Mouse (Mus musculus): ENCODE measurements around the gene Mmd. TPM values are rescaled to one million over a fixed set of nuclear protein-coding genes. Genes with fewer than 3 reads are reported as not detected.

Gene Mmd
- polyA plus RNA-seq, 1 experiment from 2014 or later: 80.2 TPM

DNA sequence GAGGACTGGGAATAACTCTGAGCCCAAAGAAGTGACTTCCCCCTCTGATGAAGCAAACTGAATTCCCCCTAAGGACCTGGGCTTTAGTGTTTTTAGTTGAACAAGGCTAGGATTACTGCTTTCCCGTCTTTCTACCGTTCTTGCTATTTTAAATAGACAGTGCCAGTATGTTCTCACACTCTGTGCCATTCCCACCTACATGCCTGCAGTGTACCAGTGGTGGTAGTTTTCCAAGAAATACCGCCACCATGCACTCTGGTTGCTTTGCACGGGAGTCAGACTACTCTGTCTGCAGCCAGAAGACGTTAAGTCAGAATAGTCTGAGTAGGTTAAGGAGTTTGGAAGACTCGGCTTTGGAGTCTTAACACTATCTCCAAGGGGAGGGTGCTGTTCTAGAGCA lies 34.3 kb downstream of the Mmd start:
- no peaks in the 10 kb centered on the region; the same call in 1 of the 2 replicates for H3K4me1 ChIP-seq (ENCODE audit: control insufficient read depth, insufficient read depth, low read length)
- H3K9me3 ChIP-seq (replicated peaks; ENCODE audit: control insufficient read depth, low read length): no peaks in the 10 kb centered on the region
- no peak overlapping the region for H3K9ac ChIP-seq (ENCODE audit: low read length)
- 76% methylated on average over 6 of the region's 6 CpGs for WGBS
- H3K4me3 ChIP-seq (ENCODE audit: low read length): no peak overlapping the region
- no peaks in the 10 kb centered on the region for H3K36me3 ChIP-seq (ENCODE audit: control insufficient read depth, insufficient read depth)
- no peaks in the 10 kb centered on the region for H3K27me3 ChIP-seq (ENCODE audit: control insufficient read depth, insufficient read depth, low read length)
- no peak for ATAC-seq (replicated peaks; ENCODE audit: extremely low read depth, insufficient read depth, low FRiP score)
- H3K4me2 ChIP-seq (ENCODE audit: low read depth, low read length): no peak overlapping the region
- no peak overlapping the region for H3K27ac ChIP-seq (ENCODE audit: low read length)

DNA sequence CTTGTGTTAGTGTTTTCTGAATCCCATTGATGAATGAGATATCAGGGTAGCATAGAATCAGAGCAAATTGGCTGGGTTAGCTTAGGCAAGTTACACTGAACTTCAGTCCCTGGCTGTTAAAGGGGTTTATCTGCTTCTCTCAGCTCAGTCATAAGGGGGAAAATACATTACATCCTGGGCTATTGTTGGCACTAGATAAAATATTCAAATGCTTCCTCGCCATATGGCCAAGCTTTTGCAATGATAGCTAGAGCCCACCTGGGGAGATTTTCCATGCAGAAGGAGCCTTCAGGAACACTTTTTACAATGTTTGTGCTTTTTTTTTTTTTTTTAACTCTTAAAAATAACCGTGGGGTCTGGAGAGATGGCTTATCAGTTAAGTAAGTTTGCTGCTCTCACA lies 34.8 kb downstream of the Mmd start:
- H3K27ac ChIP-seq (ENCODE audit: low read length): no peak overlapping the region
- no peaks in the 10 kb centered on the region for H3K36me3 ChIP-seq (ENCODE audit: control insufficient read depth, insufficient read depth)
- no peak overlapping the region for H3K9ac ChIP-seq (ENCODE audit: low read length)
- H3K4me2 ChIP-seq (ENCODE audit: low read depth, low read length): no peak overlapping the region
- H3K4me3 ChIP-seq (ENCODE audit: low read length): no peak overlapping the region
- no peaks in the 10 kb centered on the region for H3K27me3 ChIP-seq (ENCODE audit: control insufficient read depth, insufficient read depth, low read length)
- ATAC-seq (replicated peaks; ENCODE audit: extremely low read depth, insufficient read depth, low FRiP score): no peak
- no peaks in the 10 kb centered on the region; the same call in 1 of the 2 replicates for H3K4me1 ChIP-seq (ENCODE audit: control insufficient read depth, insufficient read depth, low read length)
- no peaks in the 10 kb centered on the region for H3K9me3 ChIP-seq (replicated peaks; ENCODE audit: control insufficient read depth, low read length)
- 42% methylated on average over 2 of the region's 2 CpGs for WGBS

DNA sequence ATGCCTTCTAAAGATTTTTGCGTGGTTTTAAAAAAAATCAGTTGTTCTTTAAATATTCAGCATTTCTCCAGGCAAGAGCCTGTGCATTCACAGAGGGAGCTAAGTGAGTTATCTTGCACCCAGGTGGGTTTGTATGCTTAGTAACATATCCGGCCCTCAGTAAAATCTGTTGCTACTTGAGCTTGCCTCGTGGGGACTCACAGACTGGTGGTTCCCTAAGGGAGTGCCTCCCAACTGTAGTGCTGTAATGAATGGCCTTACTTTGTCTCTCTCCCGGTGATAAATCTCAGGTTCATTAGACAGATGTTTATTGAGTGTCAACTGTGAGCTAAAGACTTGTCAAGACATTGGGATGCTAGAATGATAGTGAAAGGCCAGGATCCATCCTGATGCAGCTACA lies 35.4 kb downstream of the Mmd start:
- H3K4me2 ChIP-seq (ENCODE audit: low read depth, low read length): no peak overlapping the region
- no peaks in the 10 kb centered on the region for H3K36me3 ChIP-seq (ENCODE audit: control insufficient read depth, insufficient read depth)
- WGBS: 64% methylated on average over 4 of the region's 4 CpGs
- no peaks in the 10 kb centered on the region for H3K9me3 ChIP-seq (replicated peaks; ENCODE audit: control insufficient read depth, low read length)
- H3K27me3 ChIP-seq (ENCODE audit: control insufficient read depth, insufficient read depth, low read length): no peaks in the 10 kb centered on the region
- H3K9ac ChIP-seq (ENCODE audit: low read length): no peak overlapping the region
- no peak for ATAC-seq (replicated peaks; ENCODE audit: extremely low read depth, insufficient read depth, low FRiP score)
- H3K4me1 ChIP-seq (ENCODE audit: control insufficient read depth, insufficient read depth, low read length): no peaks in the 10 kb centered on the region; the same call in 1 of the 2 replicates
- no peak overlapping the region for H3K4me3 ChIP-seq (ENCODE audit: low read length)
- H3K27ac ChIP-seq (ENCODE audit: low read length): no peak overlapping the region

DNA sequence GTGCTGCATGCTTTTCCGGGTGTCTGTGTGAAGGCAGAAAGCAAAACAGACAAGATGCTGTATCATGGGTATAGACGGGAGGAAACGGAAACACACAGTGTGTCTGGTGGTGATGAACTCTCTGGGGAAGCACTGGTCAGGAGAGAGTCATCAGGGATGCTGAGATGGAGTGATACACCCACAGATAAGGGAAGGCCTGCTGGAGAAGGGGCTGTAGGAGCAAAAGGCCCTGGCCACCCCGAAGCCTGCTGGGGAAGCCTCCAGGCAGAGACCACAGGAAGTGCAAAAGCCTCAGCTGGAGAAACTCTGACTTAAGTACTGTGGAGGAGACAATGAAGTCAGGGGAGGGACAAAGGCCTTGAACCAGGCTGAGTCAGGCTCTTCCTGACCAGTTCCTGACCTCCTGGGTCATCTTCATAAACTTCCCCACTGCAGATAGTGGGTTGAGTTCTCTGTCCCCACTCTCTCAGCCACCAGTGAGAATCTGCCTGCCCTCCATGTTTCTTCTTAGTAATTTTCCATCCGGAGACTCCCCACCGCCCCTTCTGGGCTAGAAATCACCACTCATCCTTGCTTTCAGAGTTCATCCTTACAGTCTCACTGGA lies 37.4 kb downstream of the Mmd start:
- ATAC-seq (replicated peaks; ENCODE audit: extremely low read depth, insufficient read depth, low FRiP score): no peak
- no peaks in the 10 kb centered on the region for H3K9me3 ChIP-seq (replicated peaks; ENCODE audit: control insufficient read depth, low read length)
- 81% methylated on average over 6 of the region's 6 CpGs for WGBS
- no peak overlapping the region for H3K9ac ChIP-seq (ENCODE audit: low read length)
- no peaks in the 10 kb centered on the region for H3K36me3 ChIP-seq (ENCODE audit: control insufficient read depth, insufficient read depth)
- no peak overlapping the region for H3K27ac ChIP-seq (ENCODE audit: low read length)
- H3K4me3 ChIP-seq (ENCODE audit: low read length): no peak overlapping the region
- H3K27me3 ChIP-seq (ENCODE audit: control insufficient read depth, insufficient read depth, low read length): no peaks in the 10 kb centered on the region
- H3K4me1 ChIP-seq (ENCODE audit: control insufficient read depth, insufficient read depth, low read length): no peaks in the 10 kb centered on the region; the same call in 1 of the 2 replicates
- H3K4me2 ChIP-seq (ENCODE audit: low read depth, low read length): no peak overlapping the region

DNA sequence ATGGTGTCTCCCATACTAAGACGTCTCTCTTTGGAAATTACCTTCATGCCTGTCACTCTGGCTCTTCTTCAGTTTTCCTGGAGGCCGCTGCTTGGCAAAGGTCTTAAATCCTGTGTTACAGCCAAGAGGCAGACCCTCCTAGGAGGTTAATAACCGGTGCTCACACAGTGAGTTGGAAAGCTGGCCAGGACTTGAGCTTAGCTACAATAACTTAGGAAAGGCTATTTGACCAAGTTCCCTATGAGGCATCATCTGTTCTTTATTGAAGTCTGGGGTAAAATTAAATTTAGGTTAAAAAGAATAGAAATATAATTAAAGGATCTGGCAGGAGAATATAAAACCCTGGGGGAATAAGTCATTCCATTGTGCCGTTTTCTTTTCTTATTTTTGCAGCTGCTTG lies 41.9 kb downstream of the Mmd start:
- ATAC-seq (replicated peaks; ENCODE audit: extremely low read depth, insufficient read depth, low FRiP score): no peak
- Histone ChIP-seq H3K27me3 (ENCODE audit: control insufficient read depth, insufficient read depth, low read length) (no peaks in the 10 kb centered on the region), H3K4me2 (ENCODE audit: low read depth, low read length) (no peak overlapping the region), H3K9ac (ENCODE audit: low read length) (no peak overlapping the region), H3K36me3 (ENCODE audit: control insufficient read depth, insufficient read depth) (no peaks in the 10 kb centered on the region), H3K4me1 (ENCODE audit: control insufficient read depth, insufficient read depth, low read length) (no peaks in the 10 kb centered on the region), H3K4me3 (ENCODE audit: low read length) (no peak overlapping the region), H3K27ac (ENCODE audit: low read length) (no peak overlapping the region), H3K9me3 (replicated peaks; ENCODE audit: control insufficient read depth, low read length) (no peaks in the 10 kb centered on the region)
- WGBS: 74% methylated on average over 4 of the region's 4 CpGs

DNA sequence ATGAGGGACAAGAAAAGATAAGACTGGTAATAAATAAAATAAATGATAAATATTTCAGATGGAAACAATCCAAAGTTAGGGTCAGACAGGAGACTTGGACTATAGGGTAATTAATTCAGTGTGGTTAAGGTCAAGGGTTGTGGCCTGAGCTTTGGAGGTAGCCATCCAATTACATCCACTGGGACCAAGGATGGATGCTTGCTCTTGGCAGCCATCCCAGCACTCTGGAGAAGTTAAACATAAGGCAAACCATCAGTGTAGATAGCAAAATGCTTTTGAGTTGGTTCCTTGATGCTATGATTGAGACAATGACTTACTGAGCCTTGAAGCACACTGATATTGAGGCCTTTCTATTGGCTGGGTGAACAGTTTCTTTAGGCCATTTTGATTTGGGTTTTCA lies 43.5 kb downstream of the Mmd start:
- no peak for ATAC-seq (replicated peaks; ENCODE audit: extremely low read depth, insufficient read depth, low FRiP score)

DNA sequence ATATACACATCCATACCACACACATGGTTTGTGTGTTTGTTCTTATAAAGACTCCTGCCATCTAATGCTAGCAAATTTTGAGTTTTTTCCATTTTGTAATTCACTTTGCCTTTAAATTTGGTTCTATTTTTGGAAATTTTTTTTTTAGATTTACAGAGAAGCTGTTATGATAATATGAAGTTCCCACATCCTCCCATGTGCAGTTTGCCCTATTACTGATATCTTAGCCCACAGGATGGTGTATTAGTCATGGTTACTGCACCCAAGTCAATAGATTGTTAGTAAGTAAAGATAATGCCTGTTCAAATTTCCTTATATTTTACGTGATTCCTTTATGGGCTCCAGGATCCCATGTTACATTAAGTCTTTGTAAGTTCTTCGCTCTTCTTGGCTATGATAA lies 45.4 kb downstream of the Mmd start:
- no peaks in the 10 kb centered on the region for H3K9me3 ChIP-seq (replicated peaks; ENCODE audit: control insufficient read depth, low read length)
- H3K4me3 ChIP-seq (ENCODE audit: low read length): no peak overlapping the region
- WGBS: 85% methylated on average over 2 of the region's 2 CpGs
- no peaks in the 10 kb centered on the region for H3K27me3 ChIP-seq (ENCODE audit: control insufficient read depth, insufficient read depth, low read length)
- no peaks in the 10 kb centered on the region for H3K4me1 ChIP-seq (ENCODE audit: control insufficient read depth, insufficient read depth, low read length)
- H3K27ac ChIP-seq (ENCODE audit: low read length): no peak overlapping the region
- no peaks in the 10 kb centered on the region for H3K36me3 ChIP-seq (ENCODE audit: control insufficient read depth, insufficient read depth)
- H3K9ac ChIP-seq (ENCODE audit: low read length): no peak overlapping the region
- ATAC-seq (replicated peaks; ENCODE audit: extremely low read depth, insufficient read depth, low FRiP score): no peak
- H3K4me2 ChIP-seq (ENCODE audit: low read depth, low read length): no peak overlapping the region

More for the DNA sequence above, 43.5 kb downstream of the Mmd start:
- H3K36me3 ChIP-seq (ENCODE audit: control insufficient read depth, insufficient read depth): no peaks in the 10 kb centered on the region
- H3K27ac ChIP-seq (ENCODE audit: low read length): no peak overlapping the region
- H3K4me1 ChIP-seq (ENCODE audit: control insufficient read depth, insufficient read depth, low read length): no peaks in the 10 kb centered on the region
- H3K27me3 ChIP-seq (ENCODE audit: control insufficient read depth, insufficient read depth, low read length): no peaks in the 10 kb centered on the region
- no peak overlapping the region for H3K9ac ChIP-seq (ENCODE audit: low read length)
- H3K9me3 ChIP-seq (replicated peaks; ENCODE audit: control insufficient read depth, low read length): no peaks in the 10 kb centered on the region
- no peak overlapping the region for H3K4me3 ChIP-seq (ENCODE audit: low read length)
- no peak overlapping the region for H3K4me2 ChIP-seq (ENCODE audit: low read depth, low read length)

DNA sequence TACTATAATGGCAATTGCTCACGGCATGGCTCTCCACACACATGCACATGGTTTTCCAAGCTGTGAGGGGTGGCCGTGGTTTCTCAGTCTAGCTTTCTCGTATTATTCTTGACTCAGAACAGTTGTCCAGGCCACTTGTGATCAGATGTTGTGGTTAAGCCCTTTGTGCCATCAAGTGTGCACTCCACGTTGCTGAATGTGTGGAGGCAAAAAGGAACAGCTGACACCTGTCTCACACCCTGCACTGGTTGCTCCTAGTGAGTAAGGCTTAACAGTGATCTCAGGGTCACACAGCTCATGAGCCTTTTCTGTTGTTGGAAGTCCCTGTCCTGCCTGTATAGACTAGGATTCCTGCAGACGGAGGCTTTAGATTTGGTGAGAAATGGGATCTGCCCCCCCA lies 56.8 kb downstream of the Mmd start:
- Histone ChIP-seq H3K4me2 (ENCODE audit: low read depth, low read length) (no peak overlapping the region), H3K4me3 (ENCODE audit: low read length) (no peak overlapping the region), H3K27ac (ENCODE audit: low read length) (no peak overlapping the region), H3K36me3 (ENCODE audit: control insufficient read depth, insufficient read depth) (no peaks in the 10 kb centered on the region), H3K27me3 (ENCODE audit: control insufficient read depth, insufficient read depth, low read length) (no peaks in the 10 kb centered on the region), H3K9me3 (replicated peaks; ENCODE audit: control insufficient read depth, low read length) (no peaks in the 10 kb centered on the region), H3K9ac (ENCODE audit: low read length) (no peak overlapping the region), H3K4me1 (ENCODE audit: control insufficient read depth, insufficient read depth, low read length) (no peaks in the 10 kb centered on the region)
- WGBS: 81% methylated on average over 5 of the region's 5 CpGs
- ATAC-seq (replicated peaks; ENCODE audit: extremely low read depth, insufficient read depth, low FRiP score): no peak

DNA sequence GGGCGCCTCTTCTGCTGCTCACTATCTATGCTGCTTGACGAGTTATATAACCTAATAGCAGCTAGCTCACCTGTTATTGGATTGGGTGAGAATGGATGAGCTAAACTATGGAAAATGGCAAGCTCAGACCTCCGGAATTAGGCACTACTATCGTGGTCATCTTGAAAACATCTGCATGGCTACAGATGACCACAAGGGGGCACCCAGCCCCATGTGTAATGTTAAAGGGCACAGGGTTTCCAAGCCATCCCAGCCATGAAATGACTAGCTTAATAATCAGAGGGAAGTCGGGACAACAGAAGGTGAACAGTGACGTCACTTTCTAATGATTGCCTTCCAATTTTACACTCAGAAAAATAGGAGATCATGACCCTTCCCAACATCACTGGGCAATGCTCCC lies 57.7 kb downstream of the Mmd start:
- no peaks in the 10 kb centered on the region for H3K27me3 ChIP-seq (ENCODE audit: control insufficient read depth, insufficient read depth, low read length)
- WGBS: 49% methylated on average over 6 of the region's 6 CpGs
- no peaks in the 10 kb centered on the region for H3K36me3 ChIP-seq (ENCODE audit: control insufficient read depth, insufficient read depth)
- no peak overlapping the region for H3K9ac ChIP-seq (ENCODE audit: low read length)
- no peak overlapping the region for H3K27ac ChIP-seq (ENCODE audit: low read length)
- H3K4me2 ChIP-seq (ENCODE audit: low read depth, low read length): no peak overlapping the region
- no peak overlapping the region for H3K4me3 ChIP-seq (ENCODE audit: low read length)
- no peak for ATAC-seq (replicated peaks; ENCODE audit: extremely low read depth, insufficient read depth, low FRiP score)
- H3K4me1 ChIP-seq (ENCODE audit: control insufficient read depth, insufficient read depth, low read length): no peaks in the 10 kb centered on the region
- no peaks in the 10 kb centered on the region for H3K9me3 ChIP-seq (replicated peaks; ENCODE audit: control insufficient read depth, low read length)

All from heart, embryonic 16.5 days (tissue).